Mouse (Mus musculus) cerebellum, postnatal 10 days (tissue): Measurements from ENCODE around the gene Plxnb1.
A peak's percentile ranks its signal among the peaks of the same experiment; 100 is the strongest.

Source experiments
- DNase-seq, 2 experiments: peaks; one replicate each; pipeline ENCODE4 v3.0.0; 2021; ENCODE audit warnings: mixed read lengths in 2 of 2

The Plxnb1 gene

GRCm38 (mm10) chr9:109095137-109095982, at the start of gene Plxnb1:
TSS of gene Plxnb1 (plus strand) at chr9:109095389.
- peak; percentile 86 to 91 for DNase-seq

DNA sequence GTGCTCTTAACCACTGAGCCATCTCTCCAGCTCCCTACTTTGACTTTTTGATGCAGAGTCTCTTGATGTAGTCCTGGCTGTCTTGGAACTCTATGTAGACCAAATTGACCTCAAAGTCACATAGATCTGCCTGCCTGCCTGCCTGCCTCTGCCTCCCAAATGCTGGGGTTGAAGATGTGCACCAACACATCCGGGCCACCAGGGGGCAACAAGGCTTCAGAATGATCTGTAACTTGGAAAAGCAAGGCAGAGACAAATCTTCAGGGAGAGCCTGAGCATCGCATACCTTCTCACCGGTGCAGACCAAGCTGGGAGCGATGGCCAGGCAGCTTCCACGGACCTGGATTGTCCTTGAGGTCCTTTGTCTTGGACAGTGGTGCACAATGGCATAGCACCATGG, 48.9 kb upstream of the Plxnb1 start:
- peak; percentile 60 to 62 for DNase-seq

DNA sequence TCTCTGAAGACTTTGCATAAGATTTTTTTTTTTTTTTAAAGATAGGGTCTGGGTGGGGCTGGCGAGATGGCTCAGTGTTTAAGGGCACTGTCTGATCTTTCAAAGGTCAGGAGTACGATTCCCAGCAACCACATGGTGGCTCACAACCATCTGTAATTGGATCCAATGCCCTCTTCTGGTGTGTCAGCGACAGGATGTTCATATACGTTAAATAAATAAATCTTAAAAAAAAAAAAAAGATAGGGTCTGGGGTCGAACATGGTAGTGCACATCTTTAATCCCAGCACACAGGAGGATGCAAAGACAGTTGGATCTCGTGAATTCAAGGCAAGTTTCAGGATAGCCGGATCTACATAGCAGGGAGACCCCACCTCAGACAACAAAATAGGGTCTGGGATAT, 45.9 kb upstream of the Plxnb1 start:
- no peak for DNase-seq

GRCm38 (mm10) chr9:109049996-109050673, 45.1 kb upstream of the Plxnb1 start:
- DNase-seq = no peak

GRCm38 (mm10) chr9:109050674-109050997, 44.6 kb upstream of the Plxnb1 start:
- DNase-seq = no peak

DNA sequence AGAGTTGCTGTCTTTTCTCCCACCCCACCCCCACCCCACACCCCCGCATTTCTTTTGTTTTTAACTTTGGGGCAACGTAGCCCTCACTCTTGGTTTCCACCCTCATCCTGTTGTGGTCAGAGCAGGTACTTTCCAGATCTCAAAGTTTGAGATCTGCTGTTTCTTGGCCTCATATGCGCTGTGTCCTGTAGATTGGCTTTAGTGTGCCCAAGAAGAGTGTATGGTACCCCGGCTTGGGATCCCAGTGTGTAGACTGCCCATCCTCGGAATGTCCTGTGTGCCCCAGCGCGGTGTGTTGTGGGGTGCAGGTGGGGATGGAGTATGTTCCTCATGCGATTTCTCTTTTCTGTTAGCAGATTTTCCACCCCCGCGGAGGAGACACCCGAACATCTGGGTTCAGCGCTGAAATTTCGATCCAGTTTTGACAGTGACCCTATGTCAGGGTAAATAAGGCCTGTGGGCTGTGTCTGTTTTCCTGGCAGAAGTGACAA, 44.1 kb upstream of the Plxnb1 start:
- DNase-seq = no peak

- DNase-seq = no peak
These were observed 43.3 kb upstream of the Plxnb1 start for GRCm38 (mm10) chr9:109051651-109052489.

GRCm38 (mm10) chr9:109052490-109053260, 42.5 kb upstream of the Plxnb1 start:
- no peak for DNase-seq

- no peak for DNase-seq
These were observed 41.8 kb upstream of the Plxnb1 start for GRCm38 (mm10) chr9:109053366-109053765.

DNA sequence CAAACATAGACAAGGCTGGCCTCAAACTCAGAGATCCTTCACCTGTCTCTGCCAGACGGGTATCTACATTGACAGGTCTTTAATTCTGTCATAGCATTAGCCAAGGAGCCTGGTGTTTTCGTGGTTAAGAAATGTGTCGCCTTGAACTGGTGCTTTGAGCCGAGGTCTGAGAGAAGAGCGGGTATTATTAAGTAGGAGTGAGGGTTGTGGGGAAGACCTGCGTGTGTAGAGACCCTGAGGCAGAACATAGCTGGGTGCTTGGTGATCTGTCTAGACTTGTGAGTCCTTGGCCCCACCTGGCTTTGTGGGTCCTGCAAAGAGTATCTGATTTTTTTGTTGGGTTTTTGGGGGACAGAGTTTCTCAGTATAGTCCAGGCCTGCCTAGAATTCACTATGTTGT, 41.3 kb upstream of the Plxnb1 start:
- DNase-seq = no peak

- peak; percentile 56 to 67 for DNase-seq
These were observed 40.5 kb upstream of the Plxnb1 start for GRCm38 (mm10) chr9:109054712-109055111.

GRCm38 (mm10) chr9:109055271-109056030, 39.7 kb upstream of the Plxnb1 start:
- no peak for DNase-seq

- no peak for DNase-seq
These were observed 39.0 kb upstream of the Plxnb1 start for GRCm38 (mm10) chr9:109056081-109056690.

- DNase-seq = no peak
These were observed 38.3 kb upstream of the Plxnb1 start for GRCm38 (mm10) chr9:109056916-109057315.

DNA sequence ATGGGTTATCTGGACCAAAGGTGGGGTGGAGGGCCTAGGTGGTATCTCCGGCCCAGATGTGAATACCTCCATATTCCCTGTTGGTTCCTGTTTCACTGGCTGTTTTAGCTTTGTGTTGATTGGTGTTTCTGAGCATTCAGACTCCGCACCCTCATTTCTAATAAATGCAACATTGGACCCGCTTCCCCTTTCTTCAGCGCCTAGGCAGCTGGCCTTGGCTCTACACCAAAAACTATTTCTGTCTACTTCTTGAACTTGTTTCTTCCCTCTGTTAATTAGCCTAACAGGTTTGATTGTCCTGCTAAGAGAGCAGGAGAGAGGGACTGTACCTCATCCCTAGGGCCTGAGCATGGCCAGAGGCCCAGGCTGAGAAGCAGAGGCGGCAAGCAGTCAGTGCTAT, 37.6 kb upstream of the Plxnb1 start:
- no peak for DNase-seq

GRCm38 (mm10) chr9:109058006-109058765, 37.0 kb upstream of the Plxnb1 start:
- DNase-seq = no peak

DNA sequence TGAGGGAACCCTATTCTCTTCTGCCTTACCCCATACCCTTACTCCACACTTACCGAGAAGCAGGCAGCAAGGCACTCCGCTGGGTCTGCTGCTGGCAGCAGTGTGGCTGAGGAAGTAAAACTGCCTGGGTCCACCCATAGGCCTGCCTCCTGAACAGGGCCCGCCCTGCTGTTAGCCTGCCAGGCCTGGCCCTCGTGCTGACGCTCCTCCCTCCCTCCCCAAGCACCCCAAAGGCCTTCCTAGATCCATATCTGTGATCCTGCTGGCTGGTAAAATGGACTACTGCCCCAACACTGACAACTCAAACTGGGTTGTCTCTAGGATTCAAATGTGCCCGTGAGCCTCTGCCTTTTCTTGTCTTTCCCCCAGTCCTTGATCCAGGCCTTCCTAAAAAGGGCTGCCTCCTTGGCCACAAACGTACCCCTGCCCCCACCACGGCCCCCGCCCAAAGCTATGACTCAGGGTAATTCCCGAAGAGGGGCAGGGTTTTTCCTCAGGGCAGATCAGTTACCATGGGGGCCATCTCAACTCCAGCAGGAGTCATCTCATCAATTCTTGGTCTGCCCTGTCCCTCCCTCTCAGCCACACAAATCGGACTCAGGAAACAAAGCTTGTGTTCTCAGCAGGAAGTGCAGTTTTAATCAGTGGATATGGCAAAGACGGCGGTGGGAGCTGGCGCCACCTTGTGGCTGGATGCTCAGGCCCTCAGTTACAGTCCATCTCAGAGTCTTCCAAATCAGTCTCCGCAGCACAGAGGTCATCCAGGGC, 35.9 kb upstream of the Plxnb1 start, which contains the start of gene Trex1:
Gene Trex1 (minus strand): TSS at position 599 of the 768 bp plus-strand sequence.
- DNase-seq = peak; percentile 93 to 96

- DNase-seq = peak; percentile 47 to 53
These were observed 34.8 kb upstream of the Plxnb1 start for GRCm38 (mm10) chr9:109060184-109060897.

GRCm38 (mm10) chr9:109060898-109061295, 34.3 kb upstream of the Plxnb1 start:
- DNase-seq = no peak
